Mouse (Mus musculus) CH12.LX (cell line): ENCODE data around the gene Psma3.

Experiments
- CTCF ChIP-seq, 2 experiments: IDR thresholded peaks in 1 of 2; conservative IDR thresholded peaks in 1 of 2; 2 replicates each; pipeline ENCODE4 v1.5.1; 2011 to 2012; ENCODE audit warnings: low read depth in 2 of 2, low read length in 2 of 2, improper control_type of control experiment in 1 of 2, inconsistent platforms in 1 of 2, mild to moderate bottlenecking in 1 of 2, moderate library complexity in 1 of 2
- HCFC1 ChIP-seq: IDR thresholded peaks from 2 replicates; pipeline ENCODE4 v1.6.1; 2012; ENCODE audit warnings: low read depth, mild to moderate bottlenecking, inconsistent platforms, low read length, improper control_type of control experiment
- JUN ChIP-seq: IDR thresholded peaks from 2 replicates; pipeline ENCODE4 v1.6.1; 2011; ENCODE audit warnings: low read depth, mild to moderate bottlenecking, low read length, improper control_type of control experiment, moderate library complexity; ENCODE audit not compliant: insufficient read depth
- MAFK ChIP-seq: IDR thresholded peaks from 2 replicates; pipeline ENCODE4 v1.6.1; 2011; ENCODE audit warnings: low read length, improper control_type of control experiment; ENCODE audit not compliant: insufficient replicate concordance
- MAX ChIP-seq: IDR thresholded peaks from 2 replicates; pipeline ENCODE4 v1.6.1; 2011; ENCODE audit warnings: low read length, improper control_type of control experiment
- NELFE ChIP-seq: IDR thresholded peaks from 2 replicates; pipeline ENCODE4 v1.6.1; 2011; ENCODE audit warnings: low read depth, low read length, improper control_type of control experiment
- PAX5 ChIP-seq: IDR thresholded peaks from 2 replicates; pipeline ENCODE4 v1.6.1; 2012; ENCODE audit warnings: low read length, inconsistent platforms, mixed read lengths
- POLR2A ChIP-seq: IDR thresholded peaks from 2 replicates; pipeline ENCODE4 v1.6.1; 2011; ENCODE audit warnings: low read depth, mild to moderate bottlenecking, improper control_type of control experiment, low read length
- POLR2AphosphoS2 ChIP-seq: IDR thresholded peaks from 2 replicates; pipeline ENCODE4 v1.6.1; 2011; ENCODE audit warnings: low read depth, low read length, improper control_type of control experiment
- USF2 ChIP-seq: conservative IDR thresholded peaks from 2 replicates; pipeline ENCODE4 v1.6.1; 2011; ENCODE audit warnings: low read depth, low read length, improper control_type of control experiment
- ZNF384 ChIP-seq: IDR thresholded peaks from 2 replicates; pipeline ENCODE4 v1.6.1; 2012; ENCODE audit warnings: low read depth, low read length, improper control_type of control experiment, inconsistent platforms

GRCm38 (mm10) chr12:70937150-70937549 is 37.3 kb upstream of the Psma3 start:
- no peak for TF ChIP-seq POLR2AphosphoS2
- no peak for TF ChIP-seq MAX
- TF ChIP-seq USF2 = no peak
- no peak for TF ChIP-seq POLR2A
- no peak for TF ChIP-seq CTCF (conservative IDR thresholded peaks at IDR 0.05 in 1 of 2, IDR thresholded peaks at IDR 0.05 in 1 of 2; ENCODE audit: low read depth in 2 of 2, low read length in 2 of 2)
- TF ChIP-seq HCFC1 = no peak
- TF ChIP-seq PAX5 = no peak
- TF ChIP-seq MAFK = no peak
- no peak for TF ChIP-seq ZNF384
- no peak for TF ChIP-seq JUN
- TF ChIP-seq NELFE = no peak
